Mouse (Mus musculus) G1E (cell line): ENCODE results near the gene Pnrc1.

Source experiments
- CTCF ChIP-seq: IDR thresholded peaks from 2 replicates; pipeline ENCODE4 v1.5.1; 2012; ENCODE audit warnings: low read depth, low read length, inconsistent platforms, mixed read lengths
- GATA1 ChIP-seq: IDR thresholded peaks from 2 replicates; pipeline ENCODE4 v1.6.1; 2012; ENCODE audit warnings: borderline replicate concordance, low read length, inconsistent platforms, mixed read lengths

GRCm38 (mm10) chr4:33198117-33198516, 91.8 kb downstream of the Pnrc1 start:
- TF ChIP-seq CTCF (no peak), GATA1 (no peak)
